Mouse (Mus musculus) bone marrow, adult 2 months (tissue): ENCODE measurements around the gene Ankrd13b.

Experiments
- CTCF ChIP-seq: fragments of 200-500 bp; IDR thresholded peaks from 2 replicates; pipeline ENCODE4 v1.5.1; 2011; ENCODE audit warnings: low read length, control low read depth; ENCODE audit not compliant: control insufficient read depth, insufficient read depth
- POLR2A ChIP-seq: fragments of 200-500 bp; IDR thresholded peaks from 2 replicates; pipeline ENCODE4 v1.6.1; 2011; ENCODE audit warnings: low read depth, mild to moderate bottlenecking, control low read depth, low read length, borderline replicate concordance; ENCODE audit not compliant: control insufficient read depth

DNA sequence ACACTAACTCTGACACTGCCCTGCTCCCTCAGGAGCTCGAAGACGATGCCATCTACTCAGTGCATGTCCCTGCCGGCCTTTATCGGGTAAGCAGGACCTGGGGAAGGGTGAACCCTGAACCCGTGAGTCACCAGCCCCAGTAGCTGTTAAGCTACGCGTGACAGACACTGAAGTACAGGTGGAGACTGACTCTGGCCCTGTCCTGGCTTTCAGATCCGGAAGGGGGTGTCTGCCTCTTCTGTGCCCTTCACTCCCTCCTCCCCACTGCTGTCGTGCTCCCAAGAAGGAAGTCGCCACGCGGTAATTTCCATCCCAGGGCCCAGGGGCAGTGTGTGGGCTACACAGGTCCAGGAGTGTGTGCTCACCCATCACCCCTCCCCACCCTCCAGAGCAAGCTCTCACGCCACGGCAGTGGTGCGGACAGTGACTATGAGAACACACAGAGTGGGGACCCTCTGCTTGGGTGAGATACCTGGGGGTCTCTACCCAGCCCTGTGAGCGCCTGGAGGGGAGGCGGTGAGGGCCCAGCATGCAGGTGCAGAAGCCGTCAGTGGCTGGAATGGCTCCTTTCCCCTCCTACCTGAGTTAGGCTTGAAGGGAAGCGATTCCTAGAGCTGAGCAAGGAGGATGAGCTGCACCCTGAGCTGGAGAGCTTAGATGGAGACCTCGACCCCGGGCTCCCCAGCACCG, 16.0 kb upstream of the Ankrd13b start:
- no peak for TF ChIP-seq CTCF
- TF ChIP-seq POLR2A, result no peak
